Mouse (Mus musculus): Measurements from ENCODE around the gene Scrn1. TPM values are rescaled to one million over a fixed set of nuclear protein-coding genes. Genes with fewer than 3 reads are reported as not detected.

Gene Scrn1
- polyA plus RNA-seq, 1 experiment from 2014 or later: 89.4 TPM

DNA sequence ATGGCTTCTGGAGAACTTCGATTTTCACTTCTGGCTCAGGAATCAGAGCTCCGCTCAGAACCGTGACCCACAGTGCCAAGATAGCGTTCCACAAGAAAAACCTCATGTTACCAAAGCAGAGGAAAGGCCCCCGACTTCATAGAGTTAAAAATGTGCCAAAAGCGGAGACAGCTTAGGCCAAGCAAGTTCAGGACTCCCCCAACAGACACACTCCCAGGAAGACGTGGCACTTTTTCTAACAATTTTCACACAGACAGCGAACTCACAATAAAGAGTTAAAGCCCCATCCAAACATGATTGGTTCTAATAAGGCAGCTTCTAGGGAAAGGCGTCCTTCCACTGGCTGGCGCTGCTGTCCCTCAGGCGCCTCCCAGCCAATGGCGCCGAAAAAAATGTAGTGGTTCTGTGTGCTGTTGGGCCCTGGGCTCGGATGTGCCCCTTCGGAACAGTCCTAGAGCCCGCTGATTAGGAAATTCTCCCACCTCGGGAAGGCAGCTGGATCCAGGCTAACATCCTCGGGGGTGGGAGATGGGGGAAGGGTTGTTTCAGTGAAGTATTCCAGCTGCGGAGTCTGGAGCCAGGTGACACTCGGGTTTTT is 26.7 kb upstream of the Scrn1 start:
- ATAC-seq (ENCODE audit: low FRiP score): peak; percentile 79
- H3K4me1 ChIP-seq: peaks cover 33% of the 10 kb centered on the region
- under 1% methylated on average over 20 of the region's 20 CpGs for WGBS

DNA sequence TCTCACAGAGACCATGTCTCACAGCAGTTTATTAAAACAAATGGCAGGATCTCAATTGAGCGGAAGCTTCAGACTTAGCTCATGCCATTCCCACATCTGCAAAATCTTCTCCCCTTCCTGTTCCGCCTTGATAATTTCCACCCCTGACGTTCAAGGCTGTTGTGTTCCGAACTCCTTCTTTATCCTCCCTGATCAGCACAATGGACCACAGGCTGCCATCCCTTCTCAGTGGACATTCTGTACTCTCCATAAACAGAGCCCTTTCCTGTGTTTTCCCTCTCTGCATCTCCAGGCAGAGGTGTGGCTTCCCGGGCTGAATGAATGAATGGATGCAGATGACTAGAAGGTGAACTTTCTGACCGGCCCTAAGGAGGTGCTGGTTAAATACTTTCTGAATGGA is 25.5 kb upstream of the Scrn1 start:
- Histone ChIP-seq H3K36me3 (no peaks in the 10 kb centered on the region), H3K4me1 (peaks cover 27% of the 10 kb centered on the region), H3K4me3 (0 out of 2 replicates have a peak overlapping the region, but pooled peaks have one; percentile 6), H3K9ac (no peak overlapping the region), H3K27me3 (no peaks in the 10 kb centered on the region), H3K9me3 (replicated peaks) (no peaks in the 10 kb centered on the region), H3K27ac (no peak overlapping the region), H3K4me2 (replicated peaks) (peak overlapping the region; percentile 41)
- WGBS: 52% methylated on average over 6 of the region's 6 CpGs
- ATAC-seq (ENCODE audit: low FRiP score): no peak

More for the DNA sequence above, 26.7 kb upstream of the Scrn1 start:
- Histone ChIP-seq H3K27me3 (no peaks in the 10 kb centered on the region), H3K27ac (peak overlapping the region; percentile 79), H3K9me3 (replicated peaks) (no peaks in the 10 kb centered on the region), H3K4me2 (replicated peaks) (peak overlapping the region; percentile 70), H3K9ac (peak overlapping the region; percentile 68), H3K4me3 (peak overlapping the region; percentile 54), H3K36me3 (no peaks in the 10 kb centered on the region)

DNA sequence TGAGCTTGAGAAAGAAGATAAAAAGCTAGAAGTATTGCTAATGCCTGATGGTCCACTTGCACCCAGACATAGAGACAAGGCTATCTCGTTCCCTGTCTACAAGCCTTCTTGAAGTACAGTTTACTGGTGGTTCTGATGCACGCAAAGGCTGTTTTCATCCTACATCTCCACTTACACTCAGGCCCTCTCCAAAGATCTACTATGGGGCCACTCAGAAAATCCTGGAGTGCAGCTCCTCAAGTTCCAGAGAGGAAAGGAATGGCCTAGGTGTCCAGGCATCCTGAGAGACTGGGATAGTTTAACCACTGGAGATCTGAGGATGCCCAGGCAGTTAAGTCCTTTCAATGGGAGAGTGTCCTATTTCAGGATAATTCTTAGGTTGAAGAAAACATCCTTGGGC is 24.4 kb upstream of the Scrn1 start:
- Histone ChIP-seq H3K4me1 (peaks cover 17% of the 10 kb centered on the region), H3K4me3 (no peak overlapping the region), H3K4me2 (replicated peaks) (no peak overlapping the region), H3K27me3 (no peaks in the 10 kb centered on the region), H3K36me3 (no peaks in the 10 kb centered on the region), H3K9me3 (replicated peaks) (no peaks in the 10 kb centered on the region), H3K27ac (no peak overlapping the region), H3K9ac (no peak overlapping the region)
- no peak for ATAC-seq (ENCODE audit: low FRiP score)
- 91% methylated on average over 2 of the region's 2 CpGs for WGBS

DNA sequence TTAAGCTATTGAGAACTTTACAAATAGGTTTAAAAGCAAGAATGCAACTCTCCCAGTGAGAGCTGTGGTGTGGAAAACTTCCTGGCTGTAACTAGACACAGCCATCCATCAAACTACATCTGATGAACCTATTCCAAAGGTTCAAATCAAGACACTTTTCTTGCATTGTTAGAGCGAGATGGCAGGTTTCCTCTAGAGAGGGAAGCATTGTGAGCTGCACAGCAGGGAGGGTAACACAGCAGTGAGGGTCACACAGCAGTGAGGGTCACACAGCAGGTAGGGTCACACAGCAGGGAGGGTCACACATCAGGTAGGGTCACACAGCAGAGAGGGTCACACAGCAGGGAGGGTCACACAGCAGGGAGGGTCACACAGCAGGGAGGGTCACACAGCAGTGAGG is 21.9 kb upstream of the Scrn1 start:
- 38% methylated on average over 1 of the region's 1 CpGs for WGBS
- no peak for ATAC-seq (ENCODE audit: low FRiP score)

DNA sequence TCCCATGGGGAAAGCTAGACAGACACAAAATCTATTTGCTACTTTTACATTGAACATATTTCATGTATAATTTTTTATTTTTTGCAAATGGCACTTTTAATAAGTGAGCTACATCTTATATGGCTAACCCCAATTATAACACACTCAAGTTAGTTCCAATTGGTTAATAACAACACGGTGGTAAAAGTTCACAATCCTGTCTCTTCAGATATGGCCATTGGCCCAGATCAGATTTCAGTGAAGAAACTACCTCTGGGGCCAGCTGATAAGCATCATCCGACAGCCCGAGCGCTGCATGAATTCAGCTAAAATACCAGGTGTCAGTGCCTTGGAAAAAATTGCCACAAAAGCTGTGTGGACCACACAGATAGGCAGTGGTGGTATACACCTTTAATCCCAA is 21.4 kb upstream of the Scrn1 start:
- no peaks in the 10 kb centered on the region for H3K36me3 ChIP-seq
- no peak overlapping the region for H3K4me3 ChIP-seq
- no peak for ATAC-seq (ENCODE audit: low FRiP score)
- no peak overlapping the region for H3K4me2 ChIP-seq (replicated peaks)
- H3K9ac ChIP-seq: no peak overlapping the region
- peaks cover 13% of the 10 kb centered on the region for H3K4me1 ChIP-seq
- H3K27ac ChIP-seq: no peak overlapping the region
- H3K9me3 ChIP-seq (replicated peaks): no peaks in the 10 kb centered on the region
- no peaks in the 10 kb centered on the region for H3K27me3 ChIP-seq
- WGBS: 80% methylated on average over 4 of the region's 4 CpGs

More for the DNA sequence above, 21.9 kb upstream of the Scrn1 start:
- H3K27me3 ChIP-seq: no peaks in the 10 kb centered on the region
- H3K9ac ChIP-seq: no peak overlapping the region
- H3K4me1 ChIP-seq: peaks cover 14% of the 10 kb centered on the region
- H3K36me3 ChIP-seq: no peaks in the 10 kb centered on the region
- no peak overlapping the region for H3K4me2 ChIP-seq (replicated peaks)
- no peaks in the 10 kb centered on the region for H3K9me3 ChIP-seq (replicated peaks)
- H3K27ac ChIP-seq: no peak overlapping the region
- H3K4me3 ChIP-seq: no peak overlapping the region

DNA sequence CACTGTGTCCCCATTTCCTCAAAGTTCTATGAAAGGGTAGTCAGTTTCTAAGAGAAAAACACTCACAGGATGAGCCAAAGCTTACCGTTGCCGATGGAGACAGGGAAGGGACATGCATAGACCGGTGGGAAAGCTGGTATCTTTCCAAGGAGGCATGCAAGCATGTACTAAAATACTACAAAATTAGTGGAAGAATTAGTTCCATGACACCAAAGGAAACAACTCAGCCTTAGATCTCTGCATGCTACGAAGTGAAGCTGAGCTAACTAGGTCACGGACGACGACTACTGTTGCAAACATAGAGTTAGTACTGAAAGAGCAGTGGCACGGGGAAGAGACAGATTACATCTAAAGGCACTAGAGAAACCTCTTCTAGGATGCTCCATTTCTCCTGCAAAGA is 20.6 kb upstream of the Scrn1 start:
- ATAC-seq (ENCODE audit: low FRiP score): no peak
- Histone ChIP-seq H3K4me1 (peaks cover 8% of the 10 kb centered on the region), H3K9me3 (replicated peaks) (no peaks in the 10 kb centered on the region), H3K27me3 (no peaks in the 10 kb centered on the region), H3K36me3 (no peaks in the 10 kb centered on the region; the same call in 1 of the 2 replicates), H3K27ac (no peak overlapping the region), H3K4me3 (no peak overlapping the region), H3K9ac (no peak overlapping the region), H3K4me2 (replicated peaks) (no peak overlapping the region)
- whole genome bisulfite sequencing: 86% methylated on average over 8 of the region's 8 CpGs

DNA sequence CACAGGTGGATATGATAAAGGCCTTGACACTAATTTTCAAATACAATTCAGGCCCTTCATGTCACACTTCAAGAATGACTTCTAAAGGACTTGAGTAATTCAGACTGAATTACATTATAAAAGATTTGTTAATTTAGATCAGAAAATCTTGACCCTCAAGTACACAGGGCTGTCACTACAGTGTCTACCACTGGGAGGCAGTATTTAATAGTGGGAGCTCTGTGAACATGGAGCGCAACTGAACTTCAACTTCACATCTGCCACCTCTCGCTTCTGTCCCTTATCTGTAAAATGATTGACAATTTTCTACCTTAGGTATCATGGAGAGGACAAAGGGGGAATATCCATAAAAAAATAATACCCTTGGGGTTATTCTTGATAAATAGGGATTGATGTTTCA is 19.9 kb upstream of the Scrn1 start:
- Histone ChIP-seq H3K4me1 (peaks cover under 1% of the 10 kb centered on the region), H3K36me3 (no peaks in the 10 kb centered on the region; the same call in 1 of the 2 replicates), H3K4me3 (no peak overlapping the region), H3K4me2 (replicated peaks) (no peak overlapping the region), H3K27me3 (no peaks in the 10 kb centered on the region), H3K9ac (no peak overlapping the region), H3K27ac (no peak overlapping the region), H3K9me3 (replicated peaks) (no peaks in the 10 kb centered on the region)
- WGBS: 31% methylated on average over 2 of the region's 2 CpGs
- ATAC-seq (ENCODE audit: low FRiP score): no peak

DNA sequence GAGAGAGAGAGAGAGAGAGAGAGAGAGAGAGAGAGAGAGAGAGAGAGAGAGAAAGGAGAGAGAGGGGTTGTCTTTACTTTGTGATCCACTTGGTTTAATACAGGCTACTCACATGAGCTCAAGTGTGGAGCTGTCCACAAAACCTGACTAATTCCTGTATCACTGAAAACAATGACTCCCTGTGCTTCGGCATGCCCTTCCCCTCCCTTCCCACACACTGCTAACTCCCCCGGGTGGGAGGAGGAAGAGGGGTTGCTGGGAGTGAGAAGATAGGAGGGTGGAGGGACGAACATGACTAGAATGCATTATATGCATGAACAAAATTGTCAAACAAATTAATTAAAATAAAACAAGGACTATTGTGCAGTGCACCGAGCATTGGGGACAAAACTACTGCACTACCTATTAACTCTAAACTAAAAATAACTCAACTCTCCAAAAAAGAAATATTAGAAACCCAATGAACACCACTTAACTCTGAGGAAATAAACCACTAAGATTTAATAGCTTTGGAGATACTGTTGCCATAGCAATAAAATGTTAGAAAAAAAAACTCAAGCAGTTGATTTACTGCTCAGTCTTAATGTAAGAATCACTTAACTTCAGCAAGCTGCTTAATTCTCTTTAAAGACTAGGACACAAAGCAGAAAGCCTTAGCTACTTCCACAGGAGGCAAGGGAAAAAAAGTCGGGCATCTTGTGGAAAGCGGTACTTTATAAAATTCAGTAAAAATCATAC is 7.1 kb upstream of the Scrn1 start:
- H3K9ac ChIP-seq: no peak overlapping the region

DNA sequence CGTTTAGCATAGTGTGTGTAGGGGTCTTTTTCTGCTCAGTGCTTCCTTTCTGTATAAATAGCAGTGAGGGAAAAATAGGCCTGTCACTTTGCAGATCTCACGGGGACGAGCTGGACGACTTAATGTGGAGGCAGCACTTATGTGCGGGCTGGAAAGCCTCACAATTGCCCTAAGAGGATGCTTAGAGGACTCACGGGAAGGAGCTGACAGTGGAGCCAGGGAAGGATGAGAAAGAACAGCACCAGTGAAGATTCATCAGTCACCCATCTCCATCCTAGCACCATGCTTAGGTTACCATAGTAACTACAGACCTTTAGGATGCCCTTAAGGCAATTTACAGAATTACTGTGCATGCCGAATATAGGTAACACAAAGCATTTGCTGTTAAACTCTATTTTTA is 3.5 kb upstream of the Scrn1 start:
- Histone ChIP-seq H3K9ac (0 out of 2 replicates have a peak overlapping the region, but pooled peaks have one; percentile 41), H3K27me3 (no peaks in the 10 kb centered on the region), H3K4me1 (peaks cover 53% of the 10 kb centered on the region), H3K36me3 (no peaks in the 10 kb centered on the region), H3K27ac (peak overlapping the region; percentile 57), H3K9me3 (replicated peaks) (no peaks in the 10 kb centered on the region), H3K4me2 (replicated peaks) (no peak overlapping the region), H3K4me3 (no peak overlapping the region)
- ATAC-seq (ENCODE audit: low FRiP score): no peak
- 24% methylated on average over 7 of the region's 7 CpGs for WGBS

More for the DNA sequence above, 7.1 kb upstream of the Scrn1 start:
- Histone ChIP-seq H3K27ac (no peak overlapping the region), H3K4me2 (replicated peaks) (no peak overlapping the region), H3K4me1 (peaks cover 31% of the 10 kb centered on the region), H3K27me3 (peaks cover 3% of the 10 kb centered on the region; the same call in 1 of the 2 replicates), H3K9me3 (replicated peaks) (no peaks in the 10 kb centered on the region), H3K4me3 (no peak overlapping the region), H3K36me3 (no peaks in the 10 kb centered on the region)
- 24% methylated on average over 6 of the region's 6 CpGs for WGBS
- ATAC-seq (ENCODE audit: low FRiP score): peak; percentile 72

DNA sequence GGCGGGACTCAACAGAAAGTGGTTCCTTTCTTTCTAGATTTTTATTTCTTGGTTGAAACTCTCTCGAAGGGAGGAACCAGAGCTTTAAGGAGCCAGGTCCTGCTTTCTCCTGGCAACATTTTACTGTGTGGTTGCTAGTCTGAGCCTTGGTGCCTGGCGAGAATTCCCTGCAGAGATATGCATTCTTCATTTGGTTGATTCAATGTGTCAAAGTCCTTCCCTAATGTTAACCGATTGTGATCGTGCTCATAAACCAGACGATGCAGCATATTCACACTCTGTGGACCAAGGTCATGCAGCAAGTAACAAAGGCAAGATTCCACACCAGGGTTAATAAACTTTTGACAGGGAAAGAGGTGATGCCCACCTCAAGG is 244 bp upstream of the Scrn1 start:
- peak overlapping the region; percentile 92 for H3K27ac ChIP-seq
- 3% methylated on average over 6 of the region's 6 CpGs for WGBS
- H3K9ac ChIP-seq: peak overlapping the region; percentile 73
- H3K36me3 ChIP-seq: no peaks in the 10 kb centered on the region
- peak overlapping the region; percentile 50 for H3K4me3 ChIP-seq
- peak; percentile 13; the same call in 1 of the 2 replicates for ATAC-seq (ENCODE audit: low FRiP score)
- H3K27me3 ChIP-seq: no peaks in the 10 kb centered on the region
- H3K4me1 ChIP-seq: peaks cover 65% of the 10 kb centered on the region
- no peaks in the 10 kb centered on the region for H3K9me3 ChIP-seq (replicated peaks)
- H3K4me2 ChIP-seq (replicated peaks): peak overlapping the region; percentile 64

DNA sequence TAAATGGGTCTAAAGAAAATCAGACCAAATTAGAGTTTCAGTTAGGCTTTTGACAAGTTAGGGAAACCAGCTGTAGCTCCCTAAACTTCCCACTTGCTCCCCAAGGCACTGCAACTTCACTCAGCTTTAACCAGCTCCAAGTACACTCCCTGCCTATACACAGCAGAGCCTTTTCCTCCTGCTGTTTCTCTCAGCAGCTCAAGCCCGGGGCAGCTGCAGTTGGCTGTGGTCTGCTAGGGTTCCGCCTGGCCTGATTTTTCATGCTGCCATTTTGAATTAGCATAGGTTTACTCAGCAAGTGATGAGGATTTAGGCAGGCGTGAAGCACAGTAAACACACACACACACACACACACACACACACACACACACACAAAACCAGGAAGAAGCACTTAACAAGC is 1.3 kb downstream of the Scrn1 start:
- 13% methylated on average over 3 of the region's 3 CpGs for WGBS
- ATAC-seq (ENCODE audit: low FRiP score): peak; percentile 62
- no peaks in the 10 kb centered on the region for H3K9me3 ChIP-seq (replicated peaks)
- peak overlapping the region; percentile 50 for H3K4me3 ChIP-seq
- peaks cover 62% of the 10 kb centered on the region for H3K4me1 ChIP-seq
- H3K27me3 ChIP-seq: no peaks in the 10 kb centered on the region
- no peaks in the 10 kb centered on the region for H3K36me3 ChIP-seq
- H3K9ac ChIP-seq: peak overlapping the region; percentile 73
- H3K4me2 ChIP-seq (replicated peaks): peak overlapping the region; percentile 64
- H3K27ac ChIP-seq: peak overlapping the region; percentile 92

DNA sequence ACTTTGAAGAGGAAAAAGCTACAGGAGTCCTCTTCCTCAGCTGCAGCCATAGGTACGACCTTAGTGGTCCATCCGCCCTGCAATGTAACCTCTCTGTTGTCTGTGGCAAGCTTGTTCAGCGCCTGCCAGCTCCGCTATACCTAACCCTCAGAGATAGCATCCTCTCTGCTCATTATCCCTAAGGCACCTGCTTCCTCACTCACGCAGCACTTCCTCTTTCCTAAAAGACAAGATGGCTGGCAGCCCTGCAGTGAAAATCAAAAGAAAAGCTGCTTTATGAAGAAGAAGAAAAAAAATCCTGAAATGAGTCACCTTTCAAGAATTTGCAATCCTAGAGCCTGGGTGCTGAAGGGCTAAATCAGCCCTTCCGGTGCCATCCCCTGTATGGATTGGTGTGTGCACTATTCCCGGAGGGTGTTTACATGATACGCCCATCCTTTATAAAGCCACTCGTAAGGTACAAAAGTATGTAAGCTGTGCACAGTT is 1.7 kb downstream of the Scrn1 start:
- Histone ChIP-seq H3K4me3 (peak overlapping the region; percentile 50), H3K9me3 (replicated peaks) (no peaks in the 10 kb centered on the region), H3K9ac (peak overlapping the region; percentile 73), H3K27ac (peak overlapping the region; percentile 92), H3K36me3 (no peaks in the 10 kb centered on the region), H3K4me1 (peaks cover 61% of the 10 kb centered on the region), H3K4me2 (replicated peaks) (peak overlapping the region; percentile 64), H3K27me3 (no peaks in the 10 kb centered on the region)
- 0 out of 2 replicates have a peak, but pooled peaks have one; percentile 9 for ATAC-seq (ENCODE audit: low FRiP score)
- WGBS: 55% methylated on average over 9 of the region's 9 CpGs
